Mouse (Mus musculus) kidney, postnatal 10 days (tissue): ENCODE results near the gene Zbtb40.

Source experiments
- DNase-seq: peaks from one replicate; pipeline ENCODE4 v3.0.0; 2021; ENCODE audit warnings: mixed read lengths

Gene Zbtb40

GRCm38 (mm10) chr4:136930474-136930873, 118.1 kb downstream of the Zbtb40 start:
- DNase-seq: no peak
